Mouse (Mus musculus) cerebellum, adult 2 months (tissue): ENCODE data around the gene 1700113H08Rik.

ENCODE experiments used
- CTCF ChIP-seq: fragments of 200-500 bp; IDR thresholded peaks from 2 replicates; pipeline ENCODE4 v1.5.1; 2011; ENCODE audit warnings: low read depth, mild to moderate bottlenecking, control low read depth, low read length, moderate library complexity, borderline replicate concordance; ENCODE audit not compliant: insufficient read depth
- POLR2A ChIP-seq: fragments of 200-500 bp; IDR thresholded peaks from 2 replicates; pipeline ENCODE4 v1.6.1; 2011; ENCODE audit warnings: low read length, control low read depth, borderline replicate concordance; ENCODE audit not compliant: insufficient read depth

DNA sequence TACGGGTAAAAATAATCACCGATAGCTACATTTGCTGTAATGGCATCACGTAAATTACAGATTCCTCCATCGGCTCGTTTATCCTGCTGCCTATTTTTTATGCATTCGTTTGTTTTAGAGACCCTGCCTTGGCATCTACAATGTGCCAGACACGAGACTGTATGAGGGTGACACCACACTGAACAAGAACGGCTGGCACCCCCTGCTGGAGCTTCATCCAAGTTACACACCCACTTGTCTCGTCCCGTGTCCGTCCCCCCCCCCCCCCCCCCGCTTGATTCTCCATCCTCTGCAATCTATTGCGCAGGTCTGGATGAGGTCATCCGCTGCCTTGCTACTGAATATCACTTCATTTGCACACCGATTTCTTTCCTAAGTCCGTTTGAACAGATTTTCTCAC, 37.1 kb upstream of the 1700113H08Rik start:
- TF ChIP-seq CTCF = no peak
- no peak for TF ChIP-seq POLR2A
